Mouse (Mus musculus) adrenal gland, postnatal 36 days (tissue): ENCODE results near the gene Scn8a. TPM values are rescaled to one million over a fixed set of nuclear protein-coding genes. Genes with fewer than 3 reads are reported as not detected.

Experiments
- DNase-seq, 2 experiments: peaks; one replicate each; pipeline ENCODE4 v3.0.0; 2021; ENCODE audit warnings: mixed read lengths in 1 of 2
- total RNA-seq, 2 experiments: library from RNA; stranded (reverse); gene quantifications; 2 replicates each; pipeline ENCODE4 v1.2.3; 2021

Gene Scn8a
- total RNA-seq, 2 experiments from 2014 or later: 2.8 to 3.1 TPM

GRCm38 (mm10) chr15:100954751-100955150, 85.1 kb downstream of the Scn8a start:
- DNase-seq: no peak

DNA sequence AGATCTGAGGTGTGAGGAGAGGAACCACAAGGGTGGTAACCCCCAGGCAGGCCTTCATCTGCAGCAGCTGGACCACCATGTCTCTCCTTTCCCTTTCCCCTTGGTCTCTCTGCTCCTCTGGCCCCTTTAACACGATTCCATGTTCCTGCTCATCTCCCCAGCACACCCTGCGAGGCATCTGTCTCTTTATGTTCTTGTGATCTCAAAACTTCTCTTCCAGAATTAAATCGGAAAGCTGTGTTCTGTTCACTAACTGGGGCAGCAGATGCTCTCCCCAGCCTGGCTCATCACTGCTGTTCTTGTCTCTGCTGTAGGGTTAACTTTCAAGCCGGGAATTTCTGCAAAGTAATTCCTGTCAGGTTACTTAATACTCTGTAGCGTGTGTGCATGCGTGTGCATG, 91.3 kb downstream of the Scn8a start:
- DNase-seq: no peak

- DNase-seq: no peak
Measured at GRCm38 (mm10) chr15:100961561-100961960, 91.9 kb downstream of the Scn8a start.

DNA sequence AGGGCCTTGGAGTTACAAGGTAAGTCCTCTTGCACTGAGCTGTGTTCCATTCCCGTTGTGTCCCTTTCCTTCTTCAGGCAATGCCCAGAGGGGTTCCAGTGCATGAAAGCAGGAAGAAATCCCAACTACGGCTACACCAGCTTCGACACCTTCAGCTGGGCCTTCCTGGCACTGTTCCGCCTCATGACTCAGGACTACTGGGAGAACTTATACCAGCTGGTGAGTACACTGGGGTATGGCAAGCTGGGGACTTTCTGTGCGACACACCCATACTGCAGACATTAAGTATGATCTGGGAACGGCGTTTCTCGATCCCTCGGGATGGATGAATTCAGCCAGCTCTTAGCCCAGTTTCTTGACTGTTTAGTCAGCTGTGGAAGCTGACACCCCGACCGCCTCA, 101.8 kb downstream of the Scn8a start:
- no peak for DNase-seq

- DNase-seq: no peak
Measured at GRCm38 (mm10) chr15:100972795-100973194, 103.1 kb downstream of the Scn8a start.

- peak in 1 of 2 experiments; percentile 6 for DNase-seq
Measured at GRCm38 (mm10) chr15:100974679-100975078, 105.0 kb downstream of the Scn8a start.

- peak; percentile 63 to 70 for DNase-seq
Measured at GRCm38 (mm10) chr15:100983427-100984153, 113.9 kb downstream of the Scn8a start.

- DNase-seq: no peak
Measured at GRCm38 (mm10) chr15:100984154-100984893, 114.7 kb downstream of the Scn8a start.

DNA sequence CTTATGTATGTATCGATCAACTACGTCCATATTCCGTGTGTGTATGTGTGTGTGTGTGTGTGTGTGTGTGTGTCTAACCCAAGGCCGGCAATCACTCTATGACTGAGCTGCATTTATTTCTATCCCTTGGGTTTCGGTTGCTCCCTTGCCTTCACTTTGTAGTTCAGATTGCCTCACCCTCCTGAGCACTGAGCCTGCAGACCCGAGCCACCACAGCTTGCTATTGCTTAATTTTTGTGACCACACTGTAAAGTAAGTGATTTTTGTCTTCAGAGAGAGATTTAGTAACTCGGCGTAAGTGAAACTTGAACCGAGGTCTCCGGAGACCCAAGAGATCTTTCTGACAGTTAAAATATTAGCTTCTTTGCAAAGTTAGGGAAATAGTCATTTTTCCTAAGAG, 116.8 kb downstream of the Scn8a start:
- no peak for DNase-seq

GRCm38 (mm10) chr15:100987031-100987430, 117.4 kb downstream of the Scn8a start:
- DNase-seq: no peak

DNA sequence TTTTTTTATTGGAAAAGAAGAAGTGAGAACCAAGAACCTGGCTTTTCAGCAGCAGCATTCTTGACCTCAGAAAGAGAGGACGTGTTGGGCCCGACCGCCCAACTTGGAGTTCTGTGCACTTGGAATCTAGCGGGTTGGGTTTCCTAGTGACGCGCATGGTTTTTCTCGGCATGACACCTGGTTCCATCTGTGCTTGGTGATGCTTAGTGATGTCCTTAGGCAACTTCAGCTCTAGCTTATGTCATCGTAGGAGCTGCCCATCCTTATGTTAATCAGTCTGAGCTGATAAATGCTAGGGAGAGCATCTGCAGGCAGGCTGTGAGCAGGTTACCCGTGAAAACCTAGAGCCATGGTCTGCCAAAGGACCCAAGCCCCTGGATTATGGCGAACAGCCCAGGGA, 120.6 kb downstream of the Scn8a start:
- no peak for DNase-seq

DNA sequence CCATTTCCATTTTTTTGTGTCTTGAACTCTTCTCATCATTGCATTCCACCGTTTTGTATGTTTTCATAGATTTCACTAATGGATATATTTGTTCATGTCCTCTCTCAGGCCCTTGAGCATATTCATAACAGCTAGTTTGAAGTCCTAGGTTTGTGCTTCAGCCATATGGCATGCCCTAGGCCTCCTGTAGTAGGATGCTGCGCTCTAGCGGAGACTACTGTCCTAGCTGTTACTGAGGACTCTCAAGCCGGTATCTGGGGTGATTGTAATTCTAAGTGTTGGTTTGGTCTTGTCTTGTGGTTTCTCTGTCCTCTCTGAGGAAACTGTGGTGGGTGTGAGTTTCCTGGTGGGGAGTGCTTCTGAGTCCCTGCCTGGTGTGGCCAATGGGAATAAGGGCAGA, 127.4 kb downstream of the Scn8a start:
- peak; percentile 21 to 37 for DNase-seq

GRCm38 (mm10) chr15:101001685-101002084, 132.0 kb downstream of the Scn8a start:
- DNase-seq: no peak

- no peak for DNase-seq
Measured at GRCm38 (mm10) chr15:101002466-101002865, 132.8 kb downstream of the Scn8a start.

DNA sequence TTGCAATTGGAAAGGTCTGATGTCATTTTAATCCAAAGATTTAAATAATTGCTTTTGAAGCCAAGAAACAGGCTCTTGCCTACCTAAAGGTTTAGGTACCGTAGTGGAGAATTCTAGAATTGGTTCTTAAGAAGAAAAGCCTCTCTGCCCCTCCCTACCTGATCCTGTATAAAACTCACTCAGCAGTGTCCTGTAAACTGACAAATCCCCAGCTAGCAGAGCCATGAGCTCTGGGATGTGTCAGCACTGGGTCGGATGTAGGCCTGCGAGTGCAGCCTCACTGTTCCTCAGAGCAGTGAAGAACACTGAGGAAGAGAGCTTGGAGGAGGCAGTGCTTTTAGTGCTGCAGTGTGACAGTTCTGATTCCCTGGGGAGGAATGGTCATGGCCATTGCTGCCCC, 134.9 kb downstream of the Scn8a start:
- DNase-seq: no peak

GRCm38 (mm10) chr15:101005717-101006116, 136.1 kb downstream of the Scn8a start:
- DNase-seq: no peak

DNA sequence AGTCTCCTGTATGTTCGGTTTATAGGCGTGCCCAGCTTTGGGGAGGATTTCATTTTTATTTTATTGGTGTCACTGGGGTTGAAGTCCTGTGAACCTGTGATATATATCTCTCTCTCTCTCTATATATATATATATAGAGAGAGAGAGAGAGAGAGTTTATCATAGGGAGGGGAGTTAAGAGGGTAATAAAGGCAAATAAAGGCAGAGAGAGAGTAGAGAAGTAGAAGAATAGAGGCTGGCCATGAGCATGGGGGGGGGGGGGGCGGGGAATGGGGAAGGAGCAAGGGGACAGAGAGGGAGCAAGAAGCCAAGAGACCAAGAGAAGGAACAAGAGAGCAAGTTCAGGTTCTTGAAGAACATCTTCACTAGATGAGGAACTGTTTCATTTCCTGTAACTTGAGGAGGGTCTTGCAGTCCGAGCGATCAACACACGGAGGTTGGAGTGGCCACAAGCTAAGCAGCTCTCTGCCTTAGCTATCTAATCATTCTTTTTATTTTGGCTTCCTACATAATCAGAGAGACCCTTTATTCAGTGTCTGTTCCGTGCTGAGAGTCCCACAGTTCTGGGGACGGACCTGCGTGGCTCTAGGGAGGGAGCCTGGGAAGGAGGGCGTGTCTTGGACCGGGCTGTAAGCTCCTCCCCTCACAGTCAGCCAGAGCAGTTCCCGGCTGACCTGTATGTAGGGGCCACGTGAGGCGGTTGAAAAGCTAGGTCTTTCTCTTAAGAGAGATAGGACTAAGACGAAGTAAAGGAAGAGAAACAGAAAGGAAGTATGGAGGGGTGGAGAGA, 136.8 kb downstream of the Scn8a start:
- peak; percentile 73 to 82 for DNase-seq

DNA sequence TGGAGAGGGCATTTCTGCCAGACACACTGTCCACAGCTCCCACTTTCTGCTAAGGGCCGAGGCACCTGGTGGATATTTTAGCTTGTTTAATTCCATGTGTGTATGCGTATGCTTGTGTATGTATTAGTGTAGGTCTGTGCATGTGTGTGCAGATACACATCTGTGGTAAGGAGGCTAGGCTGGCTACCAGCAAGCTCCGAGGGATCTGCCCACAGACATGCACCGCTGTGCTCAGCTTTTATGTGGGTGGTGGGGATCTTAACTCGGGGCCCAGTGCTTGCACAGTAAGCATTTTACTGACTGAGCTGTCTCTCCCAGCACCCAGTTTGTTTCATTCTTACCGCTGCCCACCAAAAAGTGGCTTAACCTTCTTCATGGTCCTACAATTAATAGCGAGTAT, 137.6 kb downstream of the Scn8a start:
- DNase-seq: no peak

DNA sequence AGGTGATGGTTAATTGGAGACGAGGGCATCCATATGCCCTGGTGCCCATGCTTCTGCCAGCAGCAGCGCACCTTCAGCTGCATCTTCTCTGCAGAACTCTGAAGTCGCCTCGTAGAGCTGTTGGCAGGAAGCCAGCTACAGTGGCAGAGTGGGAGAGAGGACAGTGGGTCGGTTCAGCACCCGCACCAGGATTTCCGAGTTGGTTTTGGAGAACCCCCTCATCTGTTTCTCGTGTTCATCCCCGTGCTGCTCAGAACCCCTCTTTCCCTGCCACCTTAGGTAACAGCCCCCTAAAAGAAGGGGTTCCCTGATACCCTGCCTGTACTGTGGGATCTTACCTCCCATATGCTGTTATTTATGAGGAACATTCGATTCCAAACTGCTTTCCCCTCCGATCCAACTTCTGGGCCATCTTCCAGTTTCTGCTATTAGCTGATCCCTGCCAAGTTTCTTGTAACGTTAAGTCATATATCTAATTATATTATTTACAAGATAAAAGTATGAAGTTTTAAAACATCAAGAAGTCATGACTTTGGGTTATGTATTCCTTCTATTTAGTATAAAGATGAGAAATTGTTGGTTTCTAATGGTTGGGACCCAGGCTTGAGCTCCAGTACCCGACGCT, 138.8 kb downstream of the Scn8a start:
- DNase-seq: no peak

GRCm38 (mm10) chr15:101011352-101011751, 141.7 kb downstream of the Scn8a start:
- no peak for DNase-seq

DNA sequence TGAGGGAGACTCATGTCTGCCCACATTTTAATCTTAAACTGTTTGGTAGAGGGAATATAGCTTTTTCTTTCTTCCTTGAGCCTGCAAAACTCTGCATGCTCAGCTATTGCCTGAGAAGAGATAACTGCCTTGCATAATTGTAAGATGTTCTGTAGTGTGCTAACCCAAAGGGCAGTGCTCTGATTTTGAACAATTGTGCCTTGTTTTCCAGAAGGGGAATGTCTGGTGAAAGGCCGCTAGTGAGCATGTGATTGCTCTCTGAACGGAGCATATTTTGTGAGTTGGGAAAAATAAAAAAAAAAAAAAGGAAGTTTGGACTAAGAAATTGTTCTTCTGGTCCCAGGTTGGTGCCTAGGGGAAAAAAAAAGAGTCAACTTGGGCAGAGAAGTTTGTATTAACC, 159.3 kb downstream of the Scn8a start:
- no peak for DNase-seq

GRCm38 (mm10) chr15:101039651-101040050, 170.0 kb downstream of the Scn8a start:
- DNase-seq: peak in 1 of 2 experiments; percentile 17
